Mouse (Mus musculus) CH12.LX (cell line): ENCODE measurements around the gene Akp3. TPM values are rescaled to one million over a fixed set of nuclear protein-coding genes. Genes with fewer than 3 reads are reported as not detected.

Experiments
- DNase-seq: peaks from one replicate; pipeline ENCODE4 v3.0.0-alpha.2; 2013; ENCODE audit errors: extremely low read depth
- H3K27ac ChIP-seq: 2 replicates; pipeline ENCODE4 v1.5.1; 2012; ENCODE audit warnings: low read depth, mild to moderate bottlenecking, control low read depth, moderate library complexity; ENCODE audit not compliant: insufficient read depth
- H3K27me3 ChIP-seq: replicated peaks from 2 replicates; pipeline ENCODE3; 2012; ENCODE audit warnings: inconsistent platforms
- H3K36me3 ChIP-seq, 2 experiments: replicated peaks in 1 of 2; 2 replicates each; pipeline versions ENCODE3 to v1.6.1; 2012; ENCODE audit warnings: inconsistent platforms in 1 of 2, low read length in 1 of 2, mild to moderate bottlenecking in 1 of 2, mixed read lengths in 1 of 2, moderate library complexity in 1 of 2; ENCODE audit not compliant: control insufficient read depth in 1 of 2, insufficient read depth in 1 of 2
- H3K4me1 ChIP-seq, 2 experiments: 2 replicates each; pipeline ENCODE4 v1.6.1; 2012; ENCODE audit warnings: inconsistent platforms in 1 of 2, moderate library complexity in 1 of 2; ENCODE audit not compliant: insufficient read depth in 2 of 2, control insufficient read depth in 1 of 2
- H3K4me2 ChIP-seq: 2 replicates; pipeline ENCODE4 v1.6.1; 2012; ENCODE audit warnings: low read depth, mild to moderate bottlenecking, control low read depth; ENCODE audit not compliant: poor library complexity, insufficient read depth, severe bottlenecking
- H3K4me3 ChIP-seq, 3 experiments: fragments of 150-350 bp in 1 of 3; sonication (generic) in 1 of 3; replicated peaks in 1 of 3; 2 replicates each; pipeline versions ENCODE3 to v1.5.1; 2011 to 2012; ENCODE audit warnings: low read depth in 2 of 3, low read length in 2 of 3, mild to moderate bottlenecking in 2 of 3, moderate library complexity in 2 of 3, control low read depth in 1 of 3, improper control_type of control experiment in 1 of 3, inconsistent platforms in 1 of 3, mixed read lengths in 1 of 3; ENCODE audit not compliant: poor library complexity in 1 of 3
- H3K79me2 ChIP-seq: replicated peaks from 2 replicates; pipeline ENCODE4 v1.6.1; 2012; ENCODE audit warnings: mild to moderate bottlenecking, moderate library complexity; ENCODE audit not compliant: control insufficient read depth, poor library complexity, insufficient read depth, severe bottlenecking; ENCODE audit errors: extremely low read depth
- H3K9ac ChIP-seq: 2 replicates; pipeline ENCODE4 v1.6.1; 2012; ENCODE audit warnings: low read depth, mild to moderate bottlenecking, control low read depth, moderate library complexity; ENCODE audit not compliant: insufficient read depth
- H3K9me3 ChIP-seq: replicated peaks from 2 replicates; pipeline ENCODE3; 2012; ENCODE audit warnings: low read length, inconsistent platforms, mixed read lengths
- CHD1 ChIP-seq: IDR thresholded peaks from 2 replicates; pipeline ENCODE4 v1.6.1; 2012; ENCODE audit warnings: low read depth, low read length, improper control_type of control experiment, inconsistent platforms
- CHD2 ChIP-seq: IDR thresholded peaks from 2 replicates; pipeline ENCODE4 v1.6.1; 2011; ENCODE audit warnings: low read length, improper control_type of control experiment
- CTCF ChIP-seq, 2 experiments: IDR thresholded peaks in 1 of 2; conservative IDR thresholded peaks in 1 of 2; 2 replicates each; pipeline ENCODE4 v1.5.1; 2011 to 2012; ENCODE audit warnings: low read depth in 2 of 2, low read length in 2 of 2, improper control_type of control experiment in 1 of 2, inconsistent platforms in 1 of 2, mild to moderate bottlenecking in 1 of 2, moderate library complexity in 1 of 2
- ELF1 ChIP-seq: IDR thresholded peaks from 2 replicates; pipeline ENCODE4 v1.6.1; 2014; ENCODE audit warnings: low read depth, mild to moderate bottlenecking, inconsistent platforms, low read length, improper control_type of control experiment
- EP300 ChIP-seq: IDR thresholded peaks from 2 replicates; pipeline ENCODE4 v1.6.1; 2011; ENCODE audit warnings: low read length, improper control_type of control experiment
- ETS1 ChIP-seq: conservative IDR thresholded peaks from 2 replicates; pipeline ENCODE4 v1.6.1; 2012; ENCODE audit warnings: low read depth, mild to moderate bottlenecking, inconsistent platforms, low read length, improper control_type of control experiment, moderate library complexity
- GABPA ChIP-seq: IDR thresholded peaks from 2 replicates; pipeline ENCODE4 v1.6.1; 2012; ENCODE audit warnings: low read depth, low read length, improper control_type of control experiment, inconsistent platforms; ENCODE audit not compliant: insufficient replicate concordance
- JUND ChIP-seq: conservative IDR thresholded peaks from 2 replicates; pipeline ENCODE4 v1.6.1; 2011; ENCODE audit warnings: low read depth, low read length, improper control_type of control experiment
- KAT2A ChIP-seq: IDR thresholded peaks from 2 replicates; pipeline ENCODE4 v1.6.1; 2012; ENCODE audit warnings: low read length, improper control_type of control experiment, inconsistent platforms; ENCODE audit not compliant: insufficient replicate concordance
- MAFK ChIP-seq: IDR thresholded peaks from 2 replicates; pipeline ENCODE4 v1.6.1; 2011; ENCODE audit warnings: low read length, improper control_type of control experiment; ENCODE audit not compliant: insufficient replicate concordance
- MAX ChIP-seq: IDR thresholded peaks from 2 replicates; pipeline ENCODE4 v1.6.1; 2011; ENCODE audit warnings: low read length, improper control_type of control experiment
- MAZ ChIP-seq: IDR thresholded peaks from 2 replicates; pipeline ENCODE4 v1.6.1; 2012; ENCODE audit warnings: low read depth, mild to moderate bottlenecking, inconsistent platforms, low read length, improper control_type of control experiment, moderate library complexity
- MXI1 ChIP-seq: IDR thresholded peaks from 2 replicates; pipeline ENCODE4 v1.6.1; 2011; ENCODE audit warnings: mild to moderate bottlenecking, low read depth, low read length, improper control_type of control experiment
- MYC ChIP-seq: IDR thresholded peaks from 2 replicates; pipeline ENCODE4 v1.6.1; 2011; ENCODE audit warnings: low read depth, mild to moderate bottlenecking, improper control_type of control experiment, low read length
- NELFE ChIP-seq: IDR thresholded peaks from 2 replicates; pipeline ENCODE4 v1.6.1; 2011; ENCODE audit warnings: low read depth, low read length, improper control_type of control experiment
- PAX5 ChIP-seq: IDR thresholded peaks from 2 replicates; pipeline ENCODE4 v1.6.1; 2012; ENCODE audit warnings: low read length, inconsistent platforms, mixed read lengths
- POLR2AphosphoS2 ChIP-seq: IDR thresholded peaks from 2 replicates; pipeline ENCODE4 v1.6.1; 2011; ENCODE audit warnings: low read depth, low read length, improper control_type of control experiment
- RCOR1 ChIP-seq: conservative IDR thresholded peaks from 2 replicates; pipeline ENCODE4 v1.6.1; 2012; ENCODE audit warnings: low read depth, mild to moderate bottlenecking, inconsistent platforms, low read length, improper control_type of control experiment
- SIN3A ChIP-seq: IDR thresholded peaks from 2 replicates; pipeline ENCODE4 v1.6.1; 2012; ENCODE audit warnings: low read length, improper control_type of control experiment, inconsistent platforms
- UBTF ChIP-seq: IDR thresholded peaks from 2 replicates; pipeline ENCODE4 v1.6.1; 2012; ENCODE audit warnings: low read depth, mild to moderate bottlenecking, inconsistent platforms, low read length, improper control_type of control experiment, moderate library complexity
- USF2 ChIP-seq: conservative IDR thresholded peaks from 2 replicates; pipeline ENCODE4 v1.6.1; 2011; ENCODE audit warnings: low read depth, low read length, improper control_type of control experiment
- ZC3H11A ChIP-seq: IDR thresholded peaks from 2 replicates; pipeline ENCODE4 v1.6.1; 2012; ENCODE audit warnings: low read depth, mild to moderate bottlenecking, inconsistent platforms, low read length, improper control_type of control experiment
- ZMIZ1 ChIP-seq: IDR thresholded peaks from 2 replicates; pipeline ENCODE4 v1.6.1; 2012; ENCODE audit warnings: low read depth, mild to moderate bottlenecking, inconsistent platforms, low read length, improper control_type of control experiment
- ZNF384 ChIP-seq: IDR thresholded peaks from 2 replicates; pipeline ENCODE4 v1.6.1; 2012; ENCODE audit warnings: low read depth, low read length, improper control_type of control experiment, inconsistent platforms
- dilution Hi-C: fragments of 300-500 bp; cut with MboI; formaldehyde crosslinking; loops from 2 replicates; pipeline ENCODE4 v1.14.3; 2020; ENCODE audit warnings: low sequenced_read_pairs; ENCODE audit not compliant: extremely low pct_unique_long_range_greater_than_20kb, extremely low pct_ligation_motif_present
- in situ Hi-C: fragments of 300-500 bp; cut with MboI; formaldehyde crosslinking; loops from 3 replicates; pipeline ENCODE4 v1.14.3; 2019; ENCODE audit warnings: low sequenced_read_pairs, low pct_ligation_motif_present, low pct_unique_long_range_greater_than_20kb, mixed read lengths
- polyA plus RNA-seq: library from polyadenylated mRNA; unstranded; fragments of >175 nt; gene quantifications from 2 replicates; pipeline ENCODE4 v1.2.1, GENCODE M21; 2012; ENCODE audit warnings: low read depth; ENCODE audit not compliant: insufficient read length
- total RNA-seq, 2 experiments: library from RNA; depleted of rRNA; stranded (reverse); fragments of 300-350 nt in 1 of 2; fragments of >200 nt in 1 of 2; gene quantifications; 2 replicates each; pipeline ENCODE4 v1.2.3; 2012 to 2014

Gene Akp3
- total and polyA plus RNA-seq, 3 experiments: not detected

- DNase-seq: no peak
- Histone ChIP-seq H3K4me3 (no peak overlapping the region), H3K4me2 (no peak overlapping the region), H3K27me3 (peaks cover 78% of the 10 kb centered on the region), H3K27ac (no peak overlapping the region), H3K36me3 (no peaks in the 10 kb centered on the region), H3K9ac (no peak overlapping the region), H3K4me1 (peaks cover 0 to 2% of the 10 kb centered on the region in 2 experiments; a peak in 1 of 4 replicates), H3K79me2 (no peaks in the 10 kb centered on the region), H3K9me3 (no peaks in the 10 kb centered on the region)
- in situ Hi-C loops (no loop called here), dilution Hi-C loops (no loop called here)
- no peak for TF ChIP-seq CHD2
These were observed 46.5 kb downstream of the Akp3 start for GRCm38 (mm10) chr1:87171312-87171711.

- Histone ChIP-seq H3K4me3 (no peak overlapping the region), H3K36me3 (no peaks in the 10 kb centered on the region), H3K27me3 (peaks cover 70% of the 10 kb centered on the region), H3K4me2 (no peak overlapping the region), H3K4me1 (peaks cover 0 to 2% of the 10 kb centered on the region in 2 experiments; a peak in 1 of 4 replicates), H3K9ac (no peak overlapping the region), H3K27ac (no peak overlapping the region), H3K9me3 (no peaks in the 10 kb centered on the region), H3K79me2 (no peaks in the 10 kb centered on the region)
- TF ChIP-seq ZMIZ1: no peak
- dilution Hi-C loops (no loop called here), in situ Hi-C loops (no loop called here)
- DNase-seq: no peak
These were observed 47.5 kb downstream of the Akp3 start for GRCm38 (mm10) chr1:87172316-87172715.

- Histone ChIP-seq H3K4me2 (no peak overlapping the region), H3K4me1 (peaks cover 0 to 2% of the 10 kb centered on the region in 2 experiments; a peak in 1 of 4 replicates), H3K27me3 (peaks cover 61% of the 10 kb centered on the region), H3K79me2 (no peaks in the 10 kb centered on the region), H3K27ac (no peak overlapping the region), H3K4me3 (no peak overlapping the region), H3K9ac (no peak overlapping the region), H3K36me3 (no peaks in the 10 kb centered on the region), H3K9me3 (no peaks in the 10 kb centered on the region)
- dilution Hi-C loops (no loop called here), in situ Hi-C loops (no loop called here)
- peak; percentile 66 for DNase-seq
- TF ChIP-seq MXI1 (no peak), EP300 (no peak), JUND (no peak), GABPA (no peak), ZMIZ1 (no peak), PAX5 (no peak), MAZ (no peak), MAX (no peak), ELF1 (peak; percentile 18; the same call in 1 of the 2 replicates), KAT2A (no peak), MYC (no peak), CTCF (conservative IDR thresholded peaks at IDR 0.05 in 1 of 2, IDR thresholded peaks at IDR 0.05 in 1 of 2; ENCODE audit: low read depth in 2 of 2, low read length in 2 of 2) (peak; percentile 62 to 95), NELFE (peak; percentile 19; the same call in 1 of the 2 replicates), UBTF (no peak), MAFK (no peak), SIN3A (no peak), POLR2AphosphoS2 (no peak), ZNF384 (no peak), ETS1 (no peak), CHD2 (no peak), RCOR1 (no peak), ZC3H11A (no peak), CHD1 (no peak), USF2 (no peak)
These were observed 49.5 kb downstream of the Akp3 start for GRCm38 (mm10) chr1:87174006-87174955.
